Mouse (Mus musculus): Measurements from ENCODE around the gene Gm16485. TPM values are rescaled to one million over a fixed set of nuclear protein-coding genes. Genes with fewer than 3 reads are reported as not detected.

Gene Gm16485
- total RNA-seq (2017) = 0.50 TPM in 1 of 2 replicates, not detected in the other

DNA sequence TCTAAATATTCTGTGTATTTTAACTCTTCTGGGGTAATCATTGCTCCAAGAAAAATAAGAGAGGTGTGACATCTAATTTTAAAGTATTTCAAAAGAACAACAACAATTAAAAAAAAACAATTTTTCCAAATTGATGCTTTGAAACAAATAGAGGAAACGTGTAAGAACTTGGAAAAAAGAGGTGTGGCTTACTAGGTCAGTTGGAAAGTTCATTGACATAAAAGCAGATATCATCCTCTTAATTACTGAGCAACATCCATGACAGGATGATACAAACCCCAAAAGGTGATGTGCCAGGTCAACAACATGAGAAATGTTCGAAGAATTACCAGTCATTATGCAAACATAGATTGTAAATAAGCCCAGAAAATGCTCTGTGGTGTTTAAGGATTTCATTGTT lies at the start of gene Gm16485:
TSS of gene Gm16485 (plus strand) at position 301 of the 400 bp plus-strand sequence.
- no peak for ATAC-seq (replicated peaks in 1 of 2; ENCODE audit: insufficient read depth in 1 of 2, low FRiP score in 2 of 2, low TSS enrichment in 1 of 2, low read depth in 1 of 2, poor library complexity in 2 of 2, severe bottlenecking in 2 of 2)

DNA sequence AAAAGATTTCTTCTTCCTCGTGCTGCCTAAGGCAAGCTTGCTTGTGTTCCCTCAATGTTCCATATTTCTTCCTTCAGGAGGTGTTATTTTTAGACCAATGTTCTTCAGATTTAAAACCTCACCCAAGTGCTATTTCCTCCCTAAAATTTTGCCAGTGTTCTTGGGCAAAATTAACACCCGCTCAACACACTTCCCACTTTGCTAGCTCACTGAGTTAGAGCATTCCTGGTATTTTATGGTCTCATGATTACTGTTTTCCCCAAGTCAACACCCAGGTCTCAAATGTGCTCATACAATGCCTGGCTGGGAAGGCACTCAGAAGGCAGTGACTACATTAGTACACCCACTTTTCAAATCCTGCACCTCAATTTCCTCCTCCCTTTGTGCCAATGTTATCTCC lies 44.0 kb upstream of the Gm16485 start:
- no peak for ATAC-seq (replicated peaks in 1 of 2; ENCODE audit: insufficient read depth in 1 of 2, low FRiP score in 2 of 2, low TSS enrichment in 1 of 2, low read depth in 1 of 2, poor library complexity in 2 of 2, severe bottlenecking in 2 of 2)

DNA sequence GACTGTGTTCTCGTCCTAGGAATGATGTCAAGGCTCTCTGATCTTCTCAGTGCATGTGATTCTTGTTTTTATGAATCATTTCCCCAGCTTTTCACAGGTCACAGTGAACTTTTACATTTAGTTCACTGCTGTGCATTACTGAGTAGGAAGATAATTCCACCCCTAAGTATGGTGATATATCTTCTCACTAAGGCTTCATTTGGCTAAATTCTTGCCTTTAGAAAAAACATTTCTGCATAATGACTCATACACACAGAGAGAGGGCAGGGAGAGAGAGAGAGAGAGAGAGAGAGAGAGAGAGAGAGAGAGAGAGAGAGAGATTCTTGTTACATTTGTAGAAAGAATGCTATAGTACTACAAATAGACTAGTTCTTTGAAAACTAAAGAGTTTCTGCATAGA lies 33.8 kb upstream of the Gm16485 start:
- ATAC-seq (replicated peaks in 1 of 2; ENCODE audit: insufficient read depth in 1 of 2, low FRiP score in 2 of 2, low TSS enrichment in 1 of 2, low read depth in 1 of 2, poor library complexity in 2 of 2, severe bottlenecking in 2 of 2) = no peak

DNA sequence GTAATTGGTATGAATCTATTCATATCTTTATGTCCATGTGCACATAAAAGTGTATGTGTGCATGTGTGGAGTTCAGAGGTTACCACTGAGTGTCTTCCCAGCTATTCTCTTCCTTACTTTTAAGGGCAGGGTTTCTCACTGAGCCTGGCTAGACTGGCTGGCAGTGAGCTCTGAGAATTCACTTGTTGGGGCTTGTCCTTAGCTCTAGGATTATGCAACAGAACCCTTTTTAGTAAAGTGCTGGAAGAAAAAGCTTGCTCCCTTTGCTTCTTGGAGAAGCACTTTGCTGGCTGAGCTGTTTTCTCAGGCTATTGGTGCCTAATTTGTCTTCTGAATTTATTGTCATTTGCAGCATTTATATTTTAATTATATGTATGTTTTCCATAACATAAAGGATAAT lies 18.3 kb upstream of the Gm16485 start:
- no peak for ATAC-seq (replicated peaks in 1 of 2; ENCODE audit: insufficient read depth in 1 of 2, low FRiP score in 2 of 2, low TSS enrichment in 1 of 2, low read depth in 1 of 2, poor library complexity in 2 of 2, severe bottlenecking in 2 of 2)

DNA sequence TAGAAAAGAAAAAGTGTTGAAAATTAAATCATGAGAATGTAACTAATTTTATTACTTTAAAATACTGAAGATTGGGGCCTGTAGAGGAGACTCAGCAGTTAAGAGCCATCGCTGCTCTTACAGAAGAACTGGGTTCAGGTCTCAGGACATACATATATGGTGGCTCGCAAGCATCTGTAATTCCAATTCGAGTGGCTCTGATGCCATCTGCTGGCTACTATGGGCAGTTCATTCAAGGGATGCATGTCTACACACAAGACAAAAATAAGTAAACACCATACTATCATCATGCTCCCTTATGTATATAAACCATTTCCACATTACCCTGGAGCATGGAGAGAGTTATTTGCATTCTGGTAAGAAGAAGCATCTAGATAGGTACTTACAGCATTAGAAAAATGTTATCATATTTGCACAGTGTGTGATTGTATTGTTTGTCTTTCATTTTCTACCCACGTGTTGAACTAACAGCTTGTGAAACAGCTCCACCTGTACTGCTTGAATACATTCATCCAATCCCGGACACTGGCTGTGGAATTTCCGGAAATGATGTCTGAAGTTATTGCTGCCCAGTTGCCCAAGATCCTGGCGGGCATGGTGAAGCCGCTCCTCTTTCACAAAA lies 7.0 kb upstream of the Gm16485 start:
- ATAC-seq (replicated peaks in 1 of 2; ENCODE audit: insufficient read depth in 1 of 2, low FRiP score in 2 of 2, low TSS enrichment in 1 of 2, low read depth in 1 of 2, poor library complexity in 2 of 2, severe bottlenecking in 2 of 2) = peak; percentile 59 to 74

DNA sequence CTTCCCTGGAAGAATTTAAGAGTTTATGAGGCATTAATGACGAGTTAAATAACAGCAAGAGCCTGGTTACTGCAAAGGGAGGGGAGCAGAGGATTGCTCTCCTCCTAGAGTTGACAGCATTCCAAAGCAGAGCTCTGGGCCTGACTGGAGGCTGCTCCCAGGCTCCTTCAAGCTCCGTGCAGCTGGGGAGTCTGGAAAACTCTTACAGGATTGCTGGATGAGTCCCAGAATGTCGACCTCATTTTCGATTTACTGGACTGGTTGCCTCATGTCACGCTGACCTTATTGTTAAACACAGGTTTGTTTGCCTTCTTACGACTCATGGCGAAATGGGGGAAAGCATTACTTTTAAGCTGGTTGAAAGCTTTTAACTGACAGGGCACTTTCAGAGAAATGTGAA lies 1.4 kb upstream of the Gm16485 start:
- no peak for ATAC-seq (replicated peaks in 1 of 2; ENCODE audit: insufficient read depth in 1 of 2, low FRiP score in 2 of 2, low TSS enrichment in 1 of 2, low read depth in 1 of 2, poor library complexity in 2 of 2, severe bottlenecking in 2 of 2)

DNA sequence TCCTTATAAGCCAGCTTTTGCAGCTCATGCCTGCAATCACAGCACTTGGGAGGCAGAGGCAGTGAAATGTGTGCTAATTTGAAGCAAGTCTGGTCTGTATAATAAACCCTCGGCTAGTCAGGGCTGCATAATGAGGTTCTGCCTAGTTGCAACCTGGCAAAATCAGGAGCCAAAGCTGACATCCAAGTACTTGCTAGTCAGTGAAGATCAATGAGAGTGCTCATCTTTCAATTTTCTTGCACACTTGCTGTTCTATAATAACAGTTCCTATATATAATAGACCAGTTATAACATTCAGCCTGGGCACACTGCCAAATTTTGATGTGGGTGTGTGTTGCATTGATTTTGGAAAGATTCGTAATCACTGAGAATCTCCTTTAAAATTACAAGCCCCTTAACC lies 6.2 kb downstream of the Gm16485 start:
- no peak for ATAC-seq (replicated peaks in 1 of 2; ENCODE audit: insufficient read depth in 1 of 2, low FRiP score in 2 of 2, low TSS enrichment in 1 of 2, low read depth in 1 of 2, poor library complexity in 2 of 2, severe bottlenecking in 2 of 2)

DNA sequence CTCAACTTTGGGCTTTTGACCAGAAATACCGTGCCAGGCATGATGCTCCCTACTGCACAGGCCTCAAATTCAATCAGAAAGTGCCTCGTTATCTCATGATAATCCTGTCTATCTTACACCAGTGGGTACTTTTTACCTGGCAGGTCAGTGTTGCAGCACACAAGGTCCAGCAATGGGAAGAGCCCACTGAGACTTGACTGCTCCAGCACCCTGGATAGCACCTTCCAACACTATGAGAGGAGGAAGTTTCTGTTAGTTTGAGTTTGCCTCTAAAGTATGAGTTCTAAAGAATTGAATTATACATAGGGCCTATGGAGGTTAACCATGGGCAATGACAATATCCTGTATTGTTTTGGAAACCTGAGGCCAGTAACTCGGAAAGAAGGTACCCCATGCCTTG lies 10.7 kb downstream of the Gm16485 start:
- peak in 1 of 2 experiments; percentile 56; a peak in 1 of 4 replicates for ATAC-seq (replicated peaks in 1 of 2; ENCODE audit: insufficient read depth in 1 of 2, low FRiP score in 2 of 2, low TSS enrichment in 1 of 2, low read depth in 1 of 2, poor library complexity in 2 of 2, severe bottlenecking in 2 of 2)

DNA sequence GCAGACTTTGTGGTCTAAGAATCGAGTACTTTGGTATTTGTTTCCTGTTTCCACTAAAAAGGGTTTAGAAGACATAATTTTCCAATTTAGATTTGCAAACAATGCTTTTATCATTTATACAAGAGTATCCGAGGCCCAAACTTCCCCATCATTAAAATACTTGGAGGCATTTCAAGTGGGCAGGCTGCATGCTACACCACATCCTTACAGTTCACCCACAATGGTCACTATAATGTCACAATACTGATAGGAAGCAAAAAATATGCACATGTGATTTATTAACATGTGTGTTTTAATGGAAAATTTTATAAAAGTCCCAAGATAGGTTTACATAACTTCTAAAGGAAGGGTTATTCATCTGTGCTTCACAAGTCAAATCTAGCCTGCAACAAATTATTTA lies 24.9 kb downstream of the Gm16485 start:
- ATAC-seq (replicated peaks in 1 of 2; ENCODE audit: insufficient read depth in 1 of 2, low FRiP score in 2 of 2, low TSS enrichment in 1 of 2, low read depth in 1 of 2, poor library complexity in 2 of 2, severe bottlenecking in 2 of 2) = peak; percentile 89 to 92

DNA sequence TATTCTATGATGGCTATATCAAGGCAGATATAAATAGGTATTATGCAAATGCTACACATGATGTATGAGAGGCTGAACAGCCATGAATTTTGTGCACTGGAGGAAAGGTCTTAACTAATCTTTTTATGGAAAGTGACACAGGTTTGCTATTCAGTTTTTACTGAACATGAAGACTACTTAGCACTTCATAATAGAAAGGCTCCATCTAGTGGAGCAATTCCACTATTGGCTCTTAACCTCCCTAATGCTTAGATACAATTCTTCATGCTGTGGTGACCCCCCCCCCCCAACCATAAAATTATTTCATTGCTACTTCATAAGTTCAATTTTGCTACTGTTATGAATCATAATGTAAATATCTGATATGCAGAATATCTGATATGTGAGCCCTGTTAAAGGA lies 29.6 kb downstream of the Gm16485 start:
- ATAC-seq (replicated peaks in 1 of 2; ENCODE audit: insufficient read depth in 1 of 2, low FRiP score in 2 of 2, low TSS enrichment in 1 of 2, low read depth in 1 of 2, poor library complexity in 2 of 2, severe bottlenecking in 2 of 2) = peak in 1 of 2 experiments; percentile 39; a peak in 1 of 4 replicates

DNA sequence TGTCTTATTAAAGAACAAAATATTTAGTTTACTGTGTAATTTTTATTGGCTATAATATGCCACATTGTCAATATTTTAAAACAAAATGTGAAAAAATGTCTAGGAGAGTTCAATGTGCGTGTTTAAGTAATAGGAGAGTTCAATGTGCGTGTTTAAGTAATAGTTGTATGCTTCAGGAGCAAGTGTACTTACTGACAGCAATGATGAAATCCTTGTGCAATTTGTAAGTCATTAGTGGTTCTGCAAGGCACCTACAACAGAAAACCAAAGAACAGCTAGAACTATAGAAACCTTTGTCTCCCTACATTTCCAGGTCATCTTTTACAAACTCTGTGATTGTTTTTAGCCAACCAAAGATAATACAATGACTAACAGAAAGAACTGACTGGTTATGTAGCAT lies 43.5 kb downstream of the Gm16485 start:
- ATAC-seq (replicated peaks in 1 of 2; ENCODE audit: insufficient read depth in 1 of 2, low FRiP score in 2 of 2, low TSS enrichment in 1 of 2, low read depth in 1 of 2, poor library complexity in 2 of 2, severe bottlenecking in 2 of 2) = no peak

Other genes with a start within 250 kb of the Gm16485 start
- 1.3 and 2.2 TPM in 2 replicates for gene Pgr, start 72.0 kb upstream of the Gm16485 start, total RNA-seq (2017)

Measured in hematopoietic stem cell, adult 5-6 weeks (primary cell).